Mouse (Mus musculus) bone marrow, adult 2 months (tissue): ENCODE measurements around the gene Ttc41.

ENCODE experiments used
- CTCF ChIP-seq: fragments of 200-500 bp; IDR thresholded peaks from 2 replicates; pipeline ENCODE4 v1.5.1; 2011; ENCODE audit warnings: low read length, control low read depth; ENCODE audit not compliant: control insufficient read depth, insufficient read depth
- POLR2A ChIP-seq: fragments of 200-500 bp; IDR thresholded peaks from 2 replicates; pipeline ENCODE4 v1.6.1; 2011; ENCODE audit warnings: low read depth, mild to moderate bottlenecking, control low read depth, low read length, borderline replicate concordance; ENCODE audit not compliant: control insufficient read depth

- TF ChIP-seq CTCF, result no peak
- no peak for TF ChIP-seq POLR2A
Observed at GRCm38 (mm10) chr10:86761236-86761635, 55.6 kb downstream of the Ttc41 start.
